16 mouse cellular contexts compared by ENCODE assay signal in the genomic region with DNA sequence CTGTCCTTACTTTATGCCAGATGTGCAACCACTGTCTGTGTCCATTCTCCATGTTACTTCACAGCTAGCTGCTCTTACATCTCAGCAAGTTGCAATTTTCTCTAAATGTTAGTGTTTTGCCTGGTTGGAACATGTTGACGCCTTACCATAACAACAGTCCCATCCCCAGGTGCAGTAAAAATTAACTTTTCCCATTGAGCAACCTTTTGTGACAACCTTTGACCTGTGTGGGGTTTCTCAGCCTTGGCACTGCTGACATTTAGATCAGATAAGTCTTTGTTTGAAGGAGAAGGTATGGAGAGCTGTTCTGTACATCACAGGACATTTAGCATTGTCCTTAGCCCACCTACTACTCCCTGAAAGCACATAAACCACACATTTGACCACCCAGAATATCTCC. TPM values are rescaled to one million over a fixed set of nuclear protein-coding genes. Genes with fewer than 3 reads are reported as not detected.
DNase-seq lines count a peak whose midpoint lies in the region; ATAC-seq and TF ChIP-seq lines count a peak whose summit lies in the region.
"Had no signal": no experiment of that assay in that cellular context is flagged by ENCODE, and none has a peak within 500 bp of the region (broad histone marks: within the 10 kb centered on the region; RNA-seq: fewer than 3 reads in every experiment).

No protein-coding gene starts in this region.

- WGBS in hindbrain, postnatal 0 days = 79% methylated on average over 1 of the region's 1 CpGs
- 97% methylated on average over 1 of the region's 1 CpGs for WGBS in hindbrain, embryonic 16.5 days
- 51% methylated on average over 1 of the region's 1 CpGs for WGBS in liver, embryonic 15.5 days (ENCODE audit: insufficient replicate concordance)
- WGBS in liver, embryonic 12.5 days (ENCODE audit: insufficient replicate concordance) = 60% methylated on average over 1 of the region's 1 CpGs
- 58% methylated on average over 1 of the region's 1 CpGs for WGBS in olfactory bulb, adult 2 months

- no peaks in the 10 kb centered on the region for H3K9me3 ChIP-seq in hindbrain, postnatal 0 days (ENCODE audit: low read length)
- no peaks in the 10 kb centered on the region for H3K9me3 ChIP-seq in hindbrain, embryonic 16.5 days (ENCODE audit: control insufficient read depth, low read length)
- no peaks in the 10 kb centered on the region for H3K9me3 ChIP-seq in liver, embryonic 15.5 days (replicated peaks)
- H3K9me3 ChIP-seq in liver, embryonic 12.5 days (replicated peaks) = no peaks in the 10 kb centered on the region
- H3K9me3 ChIP-seq: embryonic facial prominence, embryonic 10.5 days; forebrain, embryonic 13.5 days; heart, embryonic 13.5 days had no signal

- TF ChIP-seq CTCF in hindbrain, postnatal 0 days (IDR thresholded peaks at IDR 0.05; ENCODE audit: low read depth) = no peak
- no peak for TF ChIP-seq CTCF in olfactory bulb, adult 2 months (IDR thresholded peaks at IDR 0.05; ENCODE audit: insufficient read depth, low read depth, low read length)

- no peaks in the 10 kb centered on the region for H3K27me3 ChIP-seq in hindbrain, postnatal 0 days (ENCODE audit: insufficient read depth, low read length)
- no peaks in the 10 kb centered on the region for H3K27me3 ChIP-seq in hindbrain, embryonic 16.5 days (replicated peaks; ENCODE audit: control insufficient read depth, insufficient read depth, low read length)
- no peaks in the 10 kb centered on the region for H3K27me3 ChIP-seq in liver, embryonic 15.5 days
- no peaks in the 10 kb centered on the region for H3K27me3 ChIP-seq in liver, embryonic 12.5 days (replicated peaks)
- H3K27me3 ChIP-seq: forebrain, embryonic 13.5 days; heart, embryonic 13.5 days had no signal

- H3K27ac ChIP-seq in hindbrain, postnatal 0 days = peak overlapping the region; percentile 77; the same call in 1 of the 2 replicates
- no peak overlapping the region for H3K27ac ChIP-seq in hindbrain, embryonic 16.5 days (ENCODE audit: low read depth, low read length)
- 0 out of 2 replicates have a peak overlapping the region, but pooled peaks have one; percentile 24 for H3K27ac ChIP-seq in liver, embryonic 15.5 days (replicated peaks)
- H3K27ac ChIP-seq in liver, embryonic 12.5 days = no peak overlapping the region
- H3K27ac ChIP-seq in olfactory bulb, adult 2 months (ENCODE audit: insufficient read depth, low read depth, low read length) = peak overlapping the region; percentile 15; the same call in 1 of the 2 replicates
- H3K27ac ChIP-seq: heart, embryonic 13.5 days had no signal

- H3K36me3 ChIP-seq in hindbrain, postnatal 0 days (ENCODE audit: insufficient read depth, low read length) = peaks cover 28% of the 10 kb centered on the region
- H3K36me3 ChIP-seq in hindbrain, embryonic 16.5 days (ENCODE audit: control insufficient read depth, insufficient read depth, low read length) = peaks cover 16% of the 10 kb centered on the region
- H3K36me3 ChIP-seq in liver, embryonic 15.5 days (replicated peaks) = peaks cover 16% of the 10 kb centered on the region; the same call in 1 of the 2 replicates
- peaks cover 21% of the 10 kb centered on the region for H3K36me3 ChIP-seq in liver, embryonic 12.5 days

- no peak for ATAC-seq in hindbrain, postnatal 0 days
- no peak for ATAC-seq in hindbrain, embryonic 16.5 days
- ATAC-seq in liver, embryonic 15.5 days (ENCODE audit: insufficient read depth) = no peak; the same call in 1 of the 2 replicates
- ATAC-seq in liver, embryonic 12.5 days = no peak
- ATAC-seq: forebrain, embryonic 13.5 days; forebrain, postnatal 0 days had no signal

- H3K4me3 ChIP-seq in hindbrain, postnatal 0 days (ENCODE audit: low read length) = no peak overlapping the region
- H3K4me3 ChIP-seq in hindbrain, embryonic 16.5 days (ENCODE audit: low read length) = no peak overlapping the region
- no peak overlapping the region for H3K4me3 ChIP-seq in liver, embryonic 15.5 days (replicated peaks)
- H3K4me3 ChIP-seq in liver, embryonic 12.5 days = no peak overlapping the region
- no peak overlapping the region for H3K4me3 ChIP-seq in olfactory bulb, adult 2 months (ENCODE audit: insufficient read depth, low read depth, low read length)
- H3K4me3 ChIP-seq: embryonic facial prominence, embryonic 10.5 days; forebrain, embryonic 13.5 days; heart, embryonic 13.5 days had no signal

- H3K9ac ChIP-seq in hindbrain, postnatal 0 days (replicated peaks; ENCODE audit: low read length) = no peak overlapping the region
- no peak overlapping the region for H3K9ac ChIP-seq in hindbrain, embryonic 16.5 days (ENCODE audit: low read depth, low read length)
- no peak overlapping the region for H3K9ac ChIP-seq in liver, embryonic 15.5 days
- H3K9ac ChIP-seq in liver, embryonic 12.5 days = no peak overlapping the region
- H3K9ac ChIP-seq: forebrain, embryonic 13.5 days; forebrain, postnatal 0 days; heart, embryonic 13.5 days had no signal

- H3K4me2 ChIP-seq in hindbrain, postnatal 0 days (ENCODE audit: low read depth, low read length) = no peak overlapping the region
- no peak overlapping the region for H3K4me2 ChIP-seq in hindbrain, embryonic 16.5 days (ENCODE audit: low read length)
- H3K4me2 ChIP-seq in liver, embryonic 15.5 days = no peak overlapping the region
- H3K4me2 ChIP-seq in liver, embryonic 12.5 days = no peak overlapping the region
- H3K4me2 ChIP-seq: forebrain, embryonic 13.5 days; heart, embryonic 13.5 days had no signal

- H3K4me1 ChIP-seq in hindbrain, postnatal 0 days (ENCODE audit: insufficient read depth, low read length) = peaks cover 14% of the 10 kb centered on the region; the same call in 1 of the 2 replicates
- peaks cover 9% of the 10 kb centered on the region for H3K4me1 ChIP-seq in hindbrain, embryonic 16.5 days (ENCODE audit: control insufficient read depth, insufficient read depth, low read depth, low read length)
- peaks cover 7% of the 10 kb centered on the region; the same call in 1 of the 2 replicates for H3K4me1 ChIP-seq in liver, embryonic 15.5 days (replicated peaks)
- H3K4me1 ChIP-seq in liver, embryonic 12.5 days = peaks cover 13% of the 10 kb centered on the region; the same call in 1 of the 2 replicates
- H3K4me1 ChIP-seq in olfactory bulb, adult 2 months (ENCODE audit: control insufficient read depth, insufficient read depth, low read length) = peaks cover 11% of the 10 kb centered on the region

- TF ChIP-seq POLR2A in olfactory bulb, adult 2 months (IDR thresholded peaks at IDR 0.05; ENCODE audit: insufficient read depth, low read depth, low read length) = no peak

- DNase-seq in hindbrain, postnatal 0 days (ENCODE audit: low spot score) = no peak
- DNase-seq in gastrocnemius, adult 8-10 months (ENCODE audit: low spot score in 2 of 2) = no peak
- DNase-seq: adrenal gland, adult 2 months; adrenal gland, postnatal 25 days; cerebellum, adult 18-20 months; cerebellum, postnatal 10 days; forebrain, postnatal 0 days; gastrocnemius, postnatal 25 days; heart, postnatal 4 days had no signal

RNA-seq across cellular contexts. Expression of a gene that starts 41.4 kb away (rescaled TPM):
- 62.4 and 62.6 TPM in 2 replicates for total RNA-seq in hindbrain, postnatal 0 days (2014; rRNA removed)
- polyA plus RNA-seq in hindbrain, postnatal 0 days (2015; fragmentation: Nextera tagmentation; extraction: Ambion mirVana) = 32.1 and 33.5 TPM in 2 replicates
- polyA plus RNA-seq in hindbrain, embryonic 16.5 days (2015; fragmentation: Nextera tagmentation; extraction: Ambion mirVana) = 36.0 and 41.9 TPM in 2 replicates
- 11.7 and 13.6 TPM in 2 replicates for polyA plus RNA-seq in liver, embryonic 15.5 days (2015; fragmentation: Nextera tagmentation; extraction: Ambion mirVana)
- polyA plus RNA-seq in liver, embryonic 12.5 days (2016; fragmentation: Nextera tagmentation; extraction: Ambion mirVana) = 20.2 and 20.3 TPM in 2 replicates
- 540 TPM in 1 of 2 replicates, not detected in the other for polyA plus RNA-seq in olfactory bulb, adult 2 months (2012; ENCODE audit: insufficient read depth, insufficient read length, low replicate concordance, missing spikeins)
- 10 to 100 TPM; 22.3 to 28.2 (median 23.1) TPM for total RNA-seq in gastrocnemius, adult 8-10 months (2022)

Comparison
In these comparisons a context has a peak if more than half of its experiments do, and no peak if none do; other contexts are left out.
1. H3K27ac ChIP-seq: peak in hindbrain, postnatal 0 days (single experiment), liver, embryonic 15.5 days (single experiment) and olfactory bulb, adult 2 months (single experiment); none in hindbrain, embryonic 16.5 days (single experiment) and liver, embryonic 12.5 days (single experiment).